Mouse (Mus musculus) large intestine, adult 2 months (tissue): Measurements from ENCODE around the gene B3gnt4. TPM values are rescaled to one million over a fixed set of nuclear protein-coding genes. Genes with fewer than 3 reads are reported as not detected.
A peak's percentile ranks its signal among the peaks of the same experiment; 100 is the strongest.
"Not testable (repeated sequence)": the region's sequence is repeated elsewhere in the genome, so short reads cannot be mapped to it uniquely, and the experiment has no call there.

Source experiments
- DNase-seq: peaks from one replicate; pipeline ENCODE4 v3.0.0-alpha.2; 2012; ENCODE audit warnings: low read depth, low spot score
- WGBS: fragments of 180-500 bp; shearing (Covaris S2); methylation state at CpG from one replicate; pipeline ENCODE4 v1.1.7; 2018; 5-methylcytosine and 5-hydroxymethylcytosine counted together
- polyA plus RNA-seq: library from polyadenylated mRNA; depleted of rRNA; stranded (reverse); fragments of >200 nt; gene quantifications from 2 replicates; pipeline ENCODE4 v1.2.3, GENCODE M21; 2012; rRNA removed

Gene B3gnt4
- 0.07 and 0.10 TPM in 2 replicates for polyA plus RNA-seq

GRCm38 (mm10) chr5:123510160-123510559, at the start of gene B3gnt4:
TSS of gene B3gnt4 (plus strand) at chr5:123510460.
- no peak for DNase-seq
- 85% methylated on average over 5 of the region's 5 CpGs for WGBS

GRCm38 (mm10) chr5:123461420-123461819, 48.8 kb upstream of the B3gnt4 start:
- no peak for DNase-seq
- 46% methylated on average over 5 of the region's 5 CpGs for whole genome bisulfite sequencing

DNA sequence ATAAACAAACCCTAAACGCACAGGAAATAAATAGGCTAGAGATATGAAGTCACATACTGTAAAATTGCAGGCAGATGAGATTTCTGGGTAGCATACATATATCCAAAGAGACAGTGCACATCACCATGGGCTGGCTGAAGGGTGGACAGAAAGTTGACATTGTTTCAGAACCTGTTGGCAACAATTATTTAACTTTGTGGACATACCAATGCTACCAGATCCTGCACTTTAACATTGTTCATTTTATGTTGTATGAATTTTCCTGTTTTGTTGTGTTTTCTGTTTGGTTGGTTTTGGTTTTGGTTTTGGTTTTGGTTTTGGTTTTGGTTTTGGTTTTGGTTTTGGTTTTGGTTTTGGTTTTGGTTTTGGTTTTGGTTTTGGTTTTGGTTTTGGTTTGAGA, 45.6 kb upstream of the B3gnt4 start:
- no peak for DNase-seq
- 71% methylated on average over 1 of the region's 1 CpGs for WGBS

DNA sequence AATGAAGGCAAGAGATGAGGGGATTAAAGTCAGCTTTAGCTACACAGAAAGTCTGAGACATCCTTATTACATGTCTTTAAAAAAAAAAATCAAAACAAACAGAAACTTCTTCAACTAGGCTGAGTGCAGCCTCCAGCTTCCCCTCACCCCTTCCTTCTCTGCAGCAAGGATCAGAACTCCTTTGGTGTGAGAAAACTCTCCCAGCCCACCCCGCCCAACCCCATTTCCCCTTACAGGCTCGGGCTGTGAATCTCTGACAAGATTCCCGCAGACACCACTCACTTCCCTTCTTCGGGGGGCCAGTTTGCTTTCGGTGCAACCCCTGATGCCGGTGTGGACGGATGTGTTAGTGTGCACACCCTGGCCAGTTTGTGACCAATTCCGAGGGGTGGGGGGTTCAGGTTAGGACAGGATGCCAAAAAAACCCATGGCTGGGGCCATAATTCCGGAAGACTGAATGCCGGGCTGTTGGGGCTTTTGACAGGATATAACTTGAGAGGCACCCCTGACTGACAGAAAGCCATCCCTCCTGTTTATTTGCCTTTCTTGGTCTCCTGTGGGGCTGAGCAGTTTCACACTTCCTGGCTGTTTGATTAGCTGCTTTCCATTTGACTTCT, 39.4 kb upstream of the B3gnt4 start:
- DNase-seq = no peak

GRCm38 (mm10) chr5:123473817-123474216, 36.4 kb upstream of the B3gnt4 start:
- DNase-seq = no peak
- 81% methylated on average over 5 of the region's 5 CpGs for WGBS

More for the DNA sequence above, 39.4 kb upstream of the B3gnt4 start:
- WGBS = 18% methylated on average over 10 of the region's 10 CpGs

GRCm38 (mm10) chr5:123487659-123488395, 22.4 kb upstream of the B3gnt4 start:
- WGBS = 75% methylated on average over 11 of the region's 11 CpGs
- no peak for DNase-seq

GRCm38 (mm10) chr5:123489112-123489785, 21.0 kb upstream of the B3gnt4 start, which contains the start of the genes Lrrc43 and Il31:
TSS of gene Lrrc43 (plus strand) at chr5:123489305.
TSS of gene Il31 (minus strand) at chr5:123489489.
- WGBS = 10% methylated on average over 25 of the region's 25 CpGs
- no peak for DNase-seq

DNA sequence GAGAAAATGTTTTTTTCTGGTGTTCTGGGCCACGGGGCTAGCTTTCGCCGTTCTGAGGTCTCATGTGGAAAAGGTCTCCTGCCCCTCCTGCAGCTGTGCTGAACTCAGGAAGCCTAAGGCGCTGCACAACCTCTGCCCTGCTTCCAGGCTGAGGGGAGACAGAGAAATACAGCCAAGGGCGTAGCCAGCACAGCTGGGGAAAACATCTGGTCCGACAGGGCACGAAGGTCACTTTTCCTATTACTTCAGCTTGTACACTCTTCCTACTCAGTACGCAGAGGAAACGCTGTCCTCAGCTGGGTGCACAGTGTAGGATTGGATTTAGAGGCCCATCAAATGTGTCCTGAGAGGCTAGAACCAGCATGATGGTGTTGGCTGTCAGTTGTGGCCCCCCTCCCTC, 20.3 kb upstream of the B3gnt4 start:
- WGBS = 24% methylated on average over 9 of the region's 9 CpGs
- DNase-seq = no peak

DNA sequence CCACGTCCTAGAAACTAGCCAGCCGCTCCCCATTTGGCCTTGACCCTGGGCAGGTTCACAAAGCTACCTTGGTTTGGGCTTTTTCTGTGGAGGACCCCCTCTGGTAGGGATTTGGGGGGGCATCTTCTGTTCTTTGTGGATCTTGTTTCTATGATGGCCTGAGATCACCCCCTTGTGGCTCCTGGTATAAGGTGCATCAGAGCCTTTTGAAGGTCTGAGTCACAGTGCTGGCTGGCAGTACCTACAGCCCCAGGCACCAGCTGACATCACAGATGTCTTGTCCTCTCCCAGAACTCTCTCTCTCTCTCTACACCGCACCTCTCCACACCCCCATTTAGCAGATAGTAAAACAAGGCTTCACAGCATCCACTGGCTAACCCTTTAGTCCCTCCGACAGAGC, 10.5 kb upstream of the B3gnt4 start:
- 48% methylated on average over 4 of the region's 4 CpGs for WGBS
- no peak for DNase-seq

DNA sequence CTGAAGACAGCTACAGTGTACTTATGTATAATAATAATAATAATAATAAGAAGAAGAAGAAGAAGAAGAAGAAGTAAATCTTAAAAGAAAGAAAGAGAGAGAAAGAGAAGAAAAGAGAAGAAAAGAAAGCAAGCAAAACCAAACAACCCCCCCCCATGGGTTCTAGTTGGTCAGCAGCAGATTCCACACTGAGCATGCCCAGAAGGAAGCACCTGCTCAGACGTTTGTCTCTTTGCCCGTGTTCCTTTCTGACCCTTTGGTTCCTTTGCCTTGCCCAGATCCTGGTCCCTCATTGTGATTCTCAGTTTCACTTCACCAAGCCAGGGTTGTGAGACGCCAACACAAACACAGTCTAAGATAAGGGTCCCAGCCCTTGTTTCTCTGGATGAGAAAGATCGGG, 8.3 kb upstream of the B3gnt4 start:
- WGBS = 39% methylated on average over 4 of the region's 4 CpGs
- DNase-seq = no peak

DNA sequence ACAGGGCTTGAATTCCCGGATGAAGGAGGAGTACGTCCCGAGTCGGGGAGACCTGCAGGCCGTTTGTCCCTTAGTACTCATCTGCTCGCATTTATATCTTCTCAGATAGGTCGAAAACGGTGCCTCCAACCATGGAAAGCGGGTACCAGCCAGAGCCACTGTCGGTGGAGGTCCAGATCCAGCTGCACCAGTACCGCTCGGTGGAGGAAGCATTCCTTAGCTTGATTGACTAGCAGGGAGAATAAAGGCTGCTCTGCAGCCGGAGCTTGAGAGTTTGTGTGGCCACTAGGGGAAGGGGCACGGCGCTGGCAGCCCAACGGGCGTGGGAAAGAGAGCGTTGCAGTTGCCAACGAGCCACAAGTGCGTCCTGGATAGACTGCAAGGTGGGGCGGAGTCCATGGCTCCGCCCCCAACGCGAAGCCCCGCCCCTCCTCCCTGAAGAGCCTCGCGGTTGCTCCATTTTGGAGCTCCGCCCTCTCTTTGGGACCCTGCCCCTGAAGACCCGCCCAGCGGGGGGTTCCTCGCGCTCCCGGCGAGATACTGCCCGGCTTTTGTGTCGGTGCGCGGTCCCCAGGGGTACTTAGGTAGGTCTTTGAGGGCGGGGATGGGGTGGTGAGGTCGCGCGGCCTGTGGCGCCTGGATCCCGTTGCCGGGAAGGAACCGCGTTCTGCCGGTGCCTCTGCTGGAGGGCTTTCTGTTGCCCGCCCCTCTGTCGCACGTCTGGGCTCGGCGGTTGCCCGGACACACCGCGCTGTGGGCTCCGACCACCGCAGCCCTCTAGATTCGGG, 2.1 kb upstream of the B3gnt4 start:
- no peak for DNase-seq
- WGBS = 2% methylated on average over 59 of the region's 59 CpGs

DNA sequence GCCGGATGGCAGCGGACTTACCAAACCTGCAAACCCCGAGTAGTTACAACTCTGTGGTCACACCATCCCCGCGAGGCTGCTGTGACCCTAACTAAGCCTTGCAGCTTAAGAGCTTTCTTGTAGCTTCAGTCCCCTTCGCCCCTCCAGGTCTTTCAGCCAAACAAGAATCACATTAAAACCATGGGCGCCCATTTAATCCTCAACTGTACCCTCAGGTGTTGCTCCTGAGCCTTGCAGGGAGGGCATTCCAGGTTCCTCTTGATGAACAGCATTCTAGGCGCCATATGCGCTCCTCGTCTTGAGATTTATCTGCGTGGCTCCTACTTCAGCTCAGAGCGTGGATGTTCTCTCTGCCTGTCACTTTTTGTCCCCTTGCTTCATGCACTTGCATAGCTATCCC, 1.3 kb upstream of the B3gnt4 start:
- WGBS = 16% methylated on average over 12 of the region's 12 CpGs
- no peak for DNase-seq

- WGBS = 82% methylated on average over 3 of the region's 3 CpGs
- not testable (repeated sequence) for DNase-seq
These were observed 1.2 kb downstream of the B3gnt4 start for GRCm38 (mm10) chr5:123511426-123511825.

GRCm38 (mm10) chr5:123512102-123512501, 1.8 kb downstream of the B3gnt4 start:
- no peak for DNase-seq
- 43% methylated on average over 3 of the region's 3 CpGs for WGBS

DNA sequence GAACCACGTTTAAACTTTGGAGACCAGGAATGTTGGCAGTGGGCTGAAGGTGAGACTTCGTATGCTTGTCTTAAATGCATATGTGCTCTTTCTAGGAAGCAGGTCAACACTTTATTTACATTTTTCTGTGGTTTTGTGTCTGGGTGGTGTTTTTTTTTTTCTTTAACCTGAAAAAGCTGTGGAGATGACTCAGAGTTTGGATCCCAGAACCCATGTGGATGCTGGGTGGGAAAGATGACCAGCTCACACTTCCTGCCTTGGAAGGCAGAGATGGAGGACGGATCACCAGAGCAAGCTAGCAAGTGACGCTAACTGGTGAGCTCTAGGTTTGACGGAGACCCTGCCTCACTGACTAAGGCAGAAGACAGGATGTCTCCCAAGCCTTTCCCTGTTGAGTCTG, 4.6 kb downstream of the B3gnt4 start:
- DNase-seq = no peak
- 93% methylated on average over 5 of the region's 5 CpGs for WGBS

GRCm38 (mm10) chr5:123520666-123521065, 10.4 kb downstream of the B3gnt4 start:
- no peak for DNase-seq
- WGBS = 91% methylated on average over 9 of the region's 9 CpGs

- DNase-seq = no peak
- WGBS = 96% methylated on average over 1 of the region's 1 CpGs
These were observed 11.4 kb downstream of the B3gnt4 start for GRCm38 (mm10) chr5:123521621-123522020.

GRCm38 (mm10) chr5:123522166-123522565, 11.9 kb downstream of the B3gnt4 start:
- DNase-seq = no peak
- 97% methylated on average over 1 of the region's 1 CpGs for WGBS

DNA sequence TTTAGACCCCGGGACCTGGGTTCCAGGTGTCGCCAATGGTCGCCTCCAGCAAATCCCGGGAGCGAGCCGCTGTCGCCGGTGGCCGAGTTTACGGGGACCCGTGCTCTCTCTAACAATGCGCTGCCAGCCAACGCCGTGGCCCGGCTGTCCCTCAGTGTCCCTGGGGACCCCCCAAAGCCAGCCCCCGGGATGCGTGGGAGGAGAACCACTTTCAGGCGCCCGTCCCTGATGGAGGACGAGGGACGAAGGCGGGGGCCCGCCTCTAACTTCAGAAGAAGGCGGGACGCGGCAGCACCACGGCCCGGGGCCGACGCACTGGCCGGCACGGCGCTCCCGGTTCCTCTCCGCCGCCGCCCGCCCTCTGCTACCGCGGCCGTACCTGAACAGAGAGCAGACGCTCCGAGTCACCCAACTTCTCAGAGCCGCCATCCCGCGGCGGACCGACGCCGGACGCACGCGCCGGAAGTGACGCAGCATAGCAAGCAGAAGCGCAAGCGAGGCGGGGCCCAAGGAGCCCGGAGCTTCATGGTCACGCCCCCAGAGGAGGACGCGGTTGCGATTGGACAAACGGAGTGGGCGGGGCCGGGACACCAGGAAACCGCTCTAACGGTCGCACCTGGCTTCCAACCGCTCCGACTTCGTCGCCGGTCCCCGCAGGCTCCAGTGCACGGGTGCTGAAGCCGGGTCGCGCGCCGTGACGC, 13.6 kb downstream of the B3gnt4 start, which contains the start of gene Diablo:
Diablo (minus strand) TSS at position 485 of the 701 bp plus-strand sequence.
- under 1% methylated on average over 82 of the region's 82 CpGs for WGBS

More for the DNA sequence above, 13.6 kb downstream of the B3gnt4 start, which contains the start of gene Diablo:
- DNase-seq = peak; percentile 85
